Mouse (Mus musculus) stomach, embryonic 16.5 days (tissue): ENCODE measurements around the gene Dennd2c. TPM values are rescaled to one million over a fixed set of nuclear protein-coding genes. Genes with fewer than 3 reads are reported as not detected.
"Not testable (repeated sequence)": the region's sequence is repeated elsewhere in the genome, so short reads cannot be mapped to it uniquely, and the experiment has no call there.

Experiments used
- ATAC-seq: fragments of 200-750 bp; cut with Nextera tagmentation; 2 replicates; pipeline ENCODE4 v1.8.0; 2017; ENCODE audit warnings: moderate number of reproducible peaks, moderate TSS enrichment; ENCODE audit not compliant: insufficient read depth, low FRiP score
- H3K27ac ChIP-seq: fragments of 300-500 bp; sonication (generic); 2 replicates; pipeline ENCODE4 v1.5.1; 2014; ENCODE audit warnings: low read length
- H3K27me3 ChIP-seq: fragments of 300-500 bp; sonication (generic); 2 replicates; pipeline ENCODE4 v1.6.1; 2014; ENCODE audit warnings: low read length, control low read depth, mixed read lengths; ENCODE audit not compliant: control insufficient read depth, insufficient read depth
- H3K36me3 ChIP-seq: fragments of 300-500 bp; sonication (generic); 2 replicates; pipeline ENCODE4 v1.6.1; 2014; ENCODE audit warnings: low read length; ENCODE audit not compliant: control insufficient read depth, insufficient read depth
- H3K4me1 ChIP-seq: fragments of 300-500 bp; sonication (generic); 2 replicates; pipeline ENCODE4 v1.6.1; 2014; ENCODE audit warnings: low read length, control low read depth, mixed read lengths; ENCODE audit not compliant: control insufficient read depth, insufficient read depth
- H3K4me2 ChIP-seq: fragments of 300-500 bp; sonication (generic); 2 replicates; pipeline ENCODE4 v1.6.1; 2014; ENCODE audit warnings: low read depth, low read length, mixed read lengths
- H3K4me3 ChIP-seq: fragments of 300-500 bp; sonication (generic); replicated peaks from 2 replicates; pipeline ENCODE4 v1.5.1; 2014; ENCODE audit warnings: mild to moderate bottlenecking, low read length
- H3K9ac ChIP-seq: fragments of 300-500 bp; sonication (generic); 2 replicates; pipeline ENCODE4 v1.6.1; 2014; ENCODE audit warnings: low read length
- H3K9me3 ChIP-seq: fragments of 300-500 bp; sonication (generic); replicated peaks from 2 replicates; pipeline ENCODE4 v1.6.1; 2016; ENCODE audit warnings: low read length, control low read depth; ENCODE audit not compliant: control insufficient read depth
- WGBS: fragments of 180-500 bp; shearing (Covaris S2); extraction: QIAGEN DNeasy Blood & Tissue Kit; methylation state at CpG from one replicate; pipeline ENCODE4 v1.1.7; 2014; 5-methylcytosine and 5-hydroxymethylcytosine counted together
- polyA plus RNA-seq: library from polyadenylated mRNA; unstranded; fragments of >200 nt; fragmentation: Nextera tagmentation; extraction: Ambion mirVana; gene quantifications from 2 replicates; pipeline ENCODE4 v1.2.1, GENCODE M21; 2015

Gene Dennd2c
- polyA plus RNA-seq, 1 experiment from 2014 or later: 9.9 TPM

DNA sequence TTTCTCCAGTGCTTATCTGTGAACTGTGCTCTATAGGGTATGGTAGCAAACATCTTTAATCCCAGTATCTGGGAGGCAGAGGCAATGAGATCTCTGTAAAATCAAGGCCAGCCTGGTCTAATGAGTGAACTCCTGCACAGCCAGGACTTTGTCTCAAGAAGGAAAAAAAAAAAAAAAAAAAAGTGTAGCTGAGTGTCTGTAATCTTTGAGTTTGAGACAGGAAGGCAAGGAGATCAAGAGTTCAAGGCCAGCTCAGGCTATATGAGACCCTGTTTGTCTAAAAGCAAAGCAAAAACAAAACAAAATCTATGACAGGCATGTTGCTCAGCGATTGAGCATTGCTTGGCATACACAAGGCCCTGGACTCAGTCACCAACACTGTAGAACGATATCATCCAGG is 105.8 kb downstream of the Dennd2c start:
- H3K4me2 ChIP-seq: no peak overlapping the region
- H3K9me3 ChIP-seq: no peaks in the 10 kb centered on the region
- no peaks in the 10 kb centered on the region for H3K4me1 ChIP-seq
- no peak for ATAC-seq
- no peak overlapping the region for H3K4me3 ChIP-seq
- no peak overlapping the region for H3K27ac ChIP-seq
- H3K36me3 ChIP-seq: no peaks in the 10 kb centered on the region
- no peaks in the 10 kb centered on the region for H3K27me3 ChIP-seq
- H3K9ac ChIP-seq: no peak overlapping the region
- WGBS: 66% methylated on average over 2 of the region's 2 CpGs

DNA sequence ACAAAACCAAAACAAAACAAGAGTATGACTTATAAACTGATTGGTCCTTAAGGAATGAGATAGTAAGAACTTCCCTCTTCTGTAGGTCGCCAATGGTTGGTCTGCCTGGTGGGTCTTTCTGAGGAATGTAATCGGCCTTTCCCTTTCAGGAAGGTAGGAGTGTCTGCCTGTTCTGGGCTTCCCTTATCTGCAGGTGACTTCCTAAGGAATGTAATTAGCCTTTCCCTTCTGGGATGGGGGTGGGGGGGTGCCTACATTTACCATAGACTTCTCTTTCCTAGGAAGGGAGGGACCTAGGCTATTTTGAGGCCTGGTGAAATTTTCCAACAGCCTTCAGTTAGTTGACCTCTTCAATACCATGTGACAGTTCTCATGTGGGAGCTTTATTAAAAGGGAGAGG is 108.7 kb downstream of the Dennd2c start:
- ATAC-seq: no peak
- H3K27me3 ChIP-seq: no peaks in the 10 kb centered on the region
- WGBS: 68% methylated on average over 2 of the region's 2 CpGs
- H3K4me3 ChIP-seq: no peak overlapping the region
- H3K36me3 ChIP-seq: no peaks in the 10 kb centered on the region
- H3K4me2 ChIP-seq: no peak overlapping the region
- no peaks in the 10 kb centered on the region for H3K9me3 ChIP-seq
- no peak overlapping the region for H3K27ac ChIP-seq
- no peak overlapping the region for H3K9ac ChIP-seq
- H3K4me1 ChIP-seq: no peaks in the 10 kb centered on the region

DNA sequence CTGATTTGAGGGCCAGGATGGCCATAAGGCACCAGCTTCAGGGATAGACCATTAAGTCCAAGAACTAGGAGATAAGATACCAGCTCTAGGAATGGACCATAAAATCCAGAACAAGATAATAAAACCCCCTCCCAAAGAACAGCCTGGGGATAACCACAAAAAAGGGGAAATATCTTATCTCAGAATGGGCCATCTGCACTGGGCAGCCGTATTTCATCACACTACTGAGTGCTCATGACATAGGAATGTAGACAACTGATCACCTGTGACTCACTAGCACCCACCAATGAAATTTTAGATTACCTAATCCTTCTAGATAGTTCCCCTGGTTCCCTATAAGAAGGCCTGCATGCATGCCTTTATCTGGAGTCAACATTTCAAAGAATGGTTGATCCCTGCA is 109.7 kb downstream of the Dennd2c start:
- Histone ChIP-seq H3K4me2 (no peak overlapping the region), H3K9me3 (no peaks in the 10 kb centered on the region), H3K36me3 (no peaks in the 10 kb centered on the region), H3K9ac (no peak overlapping the region), H3K27me3 (no peaks in the 10 kb centered on the region), H3K4me3 (no peak overlapping the region), H3K4me1 (no peaks in the 10 kb centered on the region), H3K27ac (no peak overlapping the region)
- ATAC-seq: no peak
- 66% methylated on average over 1 of the region's 1 CpGs for WGBS

DNA sequence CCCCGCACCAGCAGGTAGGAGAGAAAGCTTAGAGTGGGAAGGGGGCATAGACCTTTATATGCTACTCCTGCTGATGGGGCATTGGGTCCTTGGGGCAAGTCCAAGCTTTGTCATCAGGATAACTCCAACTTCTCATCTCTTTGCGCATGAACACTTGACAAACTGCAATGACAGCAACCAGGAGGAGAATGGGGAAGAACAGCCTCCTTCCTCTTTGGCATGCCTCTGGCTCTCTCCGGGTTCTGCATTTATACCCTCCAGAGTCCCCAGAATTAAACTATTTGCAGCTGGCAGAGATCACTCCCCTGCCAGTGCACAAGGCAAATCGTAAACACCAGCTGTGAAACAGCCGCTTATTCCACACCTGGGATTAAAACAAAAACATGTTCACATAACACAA is 111.1 kb downstream of the Dennd2c start:
- no peak for ATAC-seq
- Histone ChIP-seq H3K4me1 (no peaks in the 10 kb centered on the region), H3K4me2 (no peak overlapping the region), H3K4me3 (no peak overlapping the region), H3K36me3 (no peaks in the 10 kb centered on the region), H3K9ac (no peak overlapping the region), H3K9me3 (no peaks in the 10 kb centered on the region), H3K27ac (no peak overlapping the region), H3K27me3 (no peaks in the 10 kb centered on the region)
- 64% methylated on average over 5 of the region's 5 CpGs for WGBS

DNA sequence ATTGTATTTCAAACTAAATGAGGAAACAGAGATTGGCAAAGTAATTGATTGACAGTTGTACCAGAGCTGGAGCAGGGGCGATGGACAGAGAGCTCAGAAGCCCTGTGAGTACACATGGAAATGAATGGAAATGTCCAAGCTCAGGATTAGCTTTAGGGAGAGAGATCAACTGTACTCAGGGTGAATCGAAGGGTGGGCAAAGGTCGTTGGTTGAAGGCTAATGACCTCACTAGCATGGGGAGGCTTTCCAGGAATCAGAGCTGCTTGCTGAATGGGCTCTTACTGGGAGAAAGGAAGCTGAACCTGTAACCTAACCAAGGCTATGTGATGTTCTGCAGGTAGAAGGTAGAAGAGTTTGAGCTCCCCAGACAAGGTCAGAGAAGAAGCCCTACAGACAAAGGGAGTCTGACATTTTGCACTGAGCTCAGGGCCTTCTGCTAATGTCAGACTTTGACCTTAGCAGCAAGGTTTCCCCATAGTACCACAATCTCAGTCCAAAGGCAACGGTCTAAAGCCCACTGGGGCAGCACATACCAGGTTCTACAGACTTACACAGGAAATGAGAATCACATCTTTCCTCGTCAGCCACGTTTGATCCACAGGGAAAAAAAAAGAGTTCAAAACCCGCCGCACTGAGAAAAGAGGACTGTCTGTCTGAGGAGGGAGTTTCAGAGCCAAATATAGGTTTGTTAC is 112.3 kb downstream of the Dennd2c start:
- 79% methylated on average over 8 of the region's 8 CpGs for WGBS
- H3K4me2 ChIP-seq: no peak overlapping the region
- no peaks in the 10 kb centered on the region for H3K27me3 ChIP-seq
- ATAC-seq: no peak
- H3K27ac ChIP-seq: no peak overlapping the region
- no peaks in the 10 kb centered on the region for H3K9me3 ChIP-seq
- no peak overlapping the region for H3K4me3 ChIP-seq
- no peaks in the 10 kb centered on the region for H3K4me1 ChIP-seq
- no peaks in the 10 kb centered on the region for H3K36me3 ChIP-seq
- no peak overlapping the region for H3K9ac ChIP-seq

DNA sequence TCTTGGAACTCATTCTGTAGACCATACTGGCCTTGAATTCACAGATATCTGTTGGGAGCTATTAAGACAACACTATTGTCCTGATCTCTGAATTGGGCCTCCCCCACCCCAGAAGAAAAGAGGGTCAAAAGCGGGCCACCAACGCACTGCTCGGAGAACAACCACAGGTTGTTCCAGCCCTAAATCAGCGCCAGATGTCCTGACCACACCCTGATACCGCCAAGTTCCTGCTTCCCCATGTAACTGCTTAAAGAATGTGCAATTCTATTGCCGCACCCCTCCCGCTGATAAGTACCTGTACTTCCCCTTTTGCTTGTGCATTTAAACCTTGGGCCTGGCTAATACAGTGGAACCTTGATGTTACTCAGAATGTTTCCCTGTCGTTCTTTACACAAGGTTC is 113.0 kb downstream of the Dennd2c start:
- H3K9ac ChIP-seq, H3K9me3 ChIP-seq, H3K36me3 ChIP-seq, H3K4me2 ChIP-seq, H3K4me1 ChIP-seq, ATAC-seq, H3K27ac ChIP-seq, H3K4me3 ChIP-seq, H3K27me3 ChIP-seq: not testable (repeated sequence)
- WGBS: 82% methylated on average over 8 of the region's 8 CpGs

Other genes starting within 250 kb of the Dennd2c start
- not detected in 2 replicates for gene Sycp1, start 166.5 kb upstream of the Dennd2c start, polyA plus RNA-seq
- 0.10 TPM in 2 replicates for gene Nr1h5, start 138.5 kb upstream of the Dennd2c start, polyA plus RNA-seq
- gene Sike1, start 106.9 kb upstream of the Dennd2c start, polyA plus RNA-seq: 43.3 and 56.9 TPM in 2 replicates
- 312 and 315 TPM in 2 replicates for gene Csde1, start 82.2 kb upstream of the Dennd2c start, polyA plus RNA-seq
- gene Nras, start 44.3 kb upstream of the Dennd2c start, polyA plus RNA-seq: 86.3 and 86.9 TPM in 2 replicates
- 0.27 and 8.9 TPM in 2 replicates for gene Ampd1, start 28.6 kb upstream of the Dennd2c start, polyA plus RNA-seq
- gene Bcas2, start 69.1 kb downstream of the Dennd2c start, polyA plus RNA-seq: 177 and 186 TPM in 2 replicates
- gene Trim33, start 176.7 kb downstream of the Dennd2c start, polyA plus RNA-seq: 15.9 and 20.7 TPM in 2 replicates